Mouse (Mus musculus): Measurements from ENCODE around the gene Map3k20. TPM values are rescaled to one million over a fixed set of nuclear protein-coding genes. Genes with fewer than 3 reads are reported as not detected.

Map3k20 gene
- total RNA-seq, 2 experiments from 2014 or later: 8.3 to 10.7 TPM

- no peak for DNase-seq (ENCODE audit: low spot score in 2 of 2)
Measured at GRCm38 (mm10) chr2:72363449-72363848, 78.0 kb downstream of the Map3k20 start.

GRCm38 (mm10) chr2:72365930-72366329 lies 80.5 kb downstream of the Map3k20 start:
- intact Hi-C loops (cut with DNase I): no loop called here
- no peak for DNase-seq (ENCODE audit: low spot score in 2 of 2)

More at GRCm38 (mm10) chr2:72363449-72363848, 78.0 kb downstream of the Map3k20 start:
- intact Hi-C loops (cut with DNase I): no loop called here

GRCm38 (mm10) chr2:72366503-72366902 lies 81.1 kb downstream of the Map3k20 start:
- no peak for DNase-seq (ENCODE audit: low spot score in 2 of 2)
- intact Hi-C loops (cut with DNase I): no loop called here

- DNase-seq (ENCODE audit: low spot score in 2 of 2): no peak
- intact Hi-C loops (cut with DNase I): no loop called here
Measured at GRCm38 (mm10) chr2:72367850-72368249, 82.4 kb downstream of the Map3k20 start.

- no peak for DNase-seq (ENCODE audit: low spot score in 2 of 2)
- intact Hi-C loops (cut with DNase I): no loop called here
Measured at GRCm38 (mm10) chr2:72369140-72369600, 83.7 kb downstream of the Map3k20 start.

GRCm38 (mm10) chr2:72372136-72372535 lies 86.7 kb downstream of the Map3k20 start:
- DNase-seq (ENCODE audit: low spot score in 2 of 2): peak; percentile 28 to 41
- intact Hi-C loops (cut with DNase I): no loop called here

- intact Hi-C loops (cut with DNase I): no loop called here
Measured at GRCm38 (mm10) chr2:72374076-72374475, 88.6 kb downstream of the Map3k20 start.

GRCm38 (mm10) chr2:72375877-72376276 lies 90.4 kb downstream of the Map3k20 start:
- intact Hi-C loops (cut with DNase I): no loop called here
- no peak for DNase-seq (ENCODE audit: low spot score in 2 of 2)

More at GRCm38 (mm10) chr2:72374076-72374475, 88.6 kb downstream of the Map3k20 start:
- no peak for DNase-seq (ENCODE audit: low spot score in 2 of 2)

GRCm38 (mm10) chr2:72376946-72377345 lies 91.5 kb downstream of the Map3k20 start:
- intact Hi-C loops (cut with DNase I): no loop called here
- DNase-seq (ENCODE audit: low spot score in 2 of 2): no peak

GRCm38 (mm10) chr2:72379425-72379824 lies 94.0 kb downstream of the Map3k20 start:
- DNase-seq (ENCODE audit: low spot score in 2 of 2): no peak
- intact Hi-C loops (cut with DNase I): no loop called here

- intact Hi-C loops (cut with DNase I): no loop called here
- peak; percentile 31 to 76 for DNase-seq (ENCODE audit: low spot score in 2 of 2)
Measured at GRCm38 (mm10) chr2:72382662-72383061, 97.2 kb downstream of the Map3k20 start.

GRCm38 (mm10) chr2:72383321-72383720 lies 97.9 kb downstream of the Map3k20 start:
- intact Hi-C loops (cut with DNase I): no loop called here

GRCm38 (mm10) chr2:72389411-72389810 lies 104.0 kb downstream of the Map3k20 start:
- intact Hi-C loops (cut with DNase I): no loop called here
- DNase-seq (ENCODE audit: low spot score in 2 of 2): no peak

More at GRCm38 (mm10) chr2:72383321-72383720, 97.9 kb downstream of the Map3k20 start:
- DNase-seq (ENCODE audit: low spot score in 2 of 2): no peak

- intact Hi-C loops (cut with DNase I): loop anchor here (1.0 to 10.0 kb wide), 3 partner anchors 92 to 345 kb away; no protein-coding TSS in a partner anchor
- DNase-seq (ENCODE audit: low spot score in 2 of 2): peak; percentile 75 to 83
Measured at GRCm38 (mm10) chr2:72389942-72390341, 104.5 kb downstream of the Map3k20 start.

GRCm38 (mm10) chr2:72390474-72390873 lies 105.0 kb downstream of the Map3k20 start:
- intact Hi-C loops (cut with DNase I): loop anchor here (1.0 to 10.0 kb wide), 3 partner anchors 92 to 346 kb away; no protein-coding TSS in a partner anchor
- no peak for DNase-seq (ENCODE audit: low spot score in 2 of 2)

GRCm38 (mm10) chr2:72391024-72391423 lies 105.6 kb downstream of the Map3k20 start:
- intact Hi-C loops (cut with DNase I): loop anchor here (2.0 to 10.0 kb wide), 2 partner anchors 156 to 346 kb away; no protein-coding TSS in a partner anchor
- no peak for DNase-seq (ENCODE audit: low spot score in 2 of 2)

- intact Hi-C loops (cut with DNase I): loop anchor here (2.0 to 10.0 kb wide), 2 partner anchors 157 to 347 kb away; no protein-coding TSS in a partner anchor
- no peak for DNase-seq (ENCODE audit: low spot score in 2 of 2)
Measured at GRCm38 (mm10) chr2:72391721-72392120, 106.3 kb downstream of the Map3k20 start.

- DNase-seq (ENCODE audit: low spot score in 2 of 2): no peak
- intact Hi-C loops (cut with DNase I): loop anchor here (10.0 kb wide), 1 partner anchor 348 kb away; no protein-coding TSS in a partner anchor
Measured at GRCm38 (mm10) chr2:72392316-72392715, 106.9 kb downstream of the Map3k20 start.

GRCm38 (mm10) chr2:72396934-72397333 lies 111.5 kb downstream of the Map3k20 start:
- intact Hi-C loops (cut with DNase I): loop anchor here (10.0 kb wide), 1 partner anchor 352 kb away; no protein-coding TSS in a partner anchor
- no peak for DNase-seq (ENCODE audit: low spot score in 2 of 2)

GRCm38 (mm10) chr2:72398227-72398626 lies 112.8 kb downstream of the Map3k20 start:
- intact Hi-C loops (cut with DNase I): loop anchor here (10.0 kb wide), 1 partner anchor 353 kb away; no protein-coding TSS in a partner anchor
- DNase-seq (ENCODE audit: low spot score in 2 of 2): no peak

GRCm38 (mm10) chr2:72399469-72400195 lies 114.2 kb downstream of the Map3k20 start:
- intact Hi-C loops (cut with DNase I): loop anchor here (10.0 kb wide), 1 partner anchor 355 kb away; no protein-coding TSS in a partner anchor

More at GRCm38 (mm10) chr2:72399469-72400195, 114.2 kb downstream of the Map3k20 start:
- DNase-seq (ENCODE audit: low spot score in 2 of 2): no peak
